Mouse (Mus musculus): ENCODE measurements around the gene Osbp2.

DNA sequence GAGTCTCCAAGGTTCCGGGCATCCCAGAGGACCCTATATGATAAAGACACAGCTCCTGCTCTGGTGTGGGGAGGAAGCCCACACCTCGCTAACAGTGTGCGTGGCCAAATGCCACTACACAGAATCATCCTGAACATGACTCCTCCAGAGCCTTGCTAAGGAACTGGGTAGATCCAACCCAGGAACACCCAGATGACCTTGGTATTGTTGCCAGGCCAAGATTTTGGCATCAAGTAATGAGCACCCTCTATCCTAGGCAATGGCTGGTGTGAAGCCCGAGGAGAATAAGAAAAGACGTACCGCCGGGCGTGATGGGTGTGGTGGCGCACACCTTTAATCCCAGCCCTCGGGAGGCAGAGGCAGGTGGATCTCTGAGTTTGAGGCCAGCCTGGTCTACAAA lies 10.7 kb downstream of the Osbp2 start:
- TF ChIP-seq POLR2A (IDR thresholded peaks at IDR 0.05; ENCODE audit: insufficient read depth, low read length): no peak
- no peak for TF ChIP-seq CTCF (IDR thresholded peaks at IDR 0.05; ENCODE audit: low read depth, low read length)
